Mouse (Mus musculus) brain, embryonic 14.5 days (tissue): ENCODE measurements around the gene Cgnl1.

ENCODE experiments used
- CTCF ChIP-seq: fragments of 200-500 bp; IDR thresholded peaks from 2 replicates; pipeline ENCODE4 v1.5.1; 2012; ENCODE audit warnings: inconsistent platforms, mild to moderate bottlenecking, moderate library complexity, borderline replicate concordance; ENCODE audit not compliant: insufficient read depth, insufficient read length; ENCODE audit errors: extremely low read depth
- POLR2A ChIP-seq: fragments of 200-500 bp; IDR thresholded peaks from 2 replicates; pipeline ENCODE4 v1.6.1; 2012; ENCODE audit warnings: mild to moderate bottlenecking, inconsistent platforms, borderline replicate concordance; ENCODE audit not compliant: poor library complexity, insufficient read depth, insufficient read length, severe bottlenecking; ENCODE audit errors: extremely low read depth

- TF ChIP-seq POLR2A: no peak
- no peak for TF ChIP-seq CTCF
Measured at GRCm38 (mm10) chr9:71763273-71763672, 8.1 kb downstream of the Cgnl1 start.
